Mouse (Mus musculus) lung, embryonic 15.5 days (tissue): ENCODE measurements around the gene Olfr1218. TPM values are rescaled to one million over a fixed set of nuclear protein-coding genes. Genes with fewer than 3 reads are reported as not detected.
"Not testable (repeated sequence)": the region's sequence is repeated elsewhere in the genome, so short reads cannot be mapped to it uniquely, and the experiment has no call there.

Source experiments
- ATAC-seq: fragments of 200-750 bp; cut with Nextera tagmentation; 2 replicates; pipeline ENCODE4 v1.8.0; 2017; ENCODE audit warnings: moderate number of reproducible peaks, borderline replicate concordance; ENCODE audit not compliant: low FRiP score, low TSS enrichment; ENCODE audit errors: extremely low read depth
- H3K27ac ChIP-seq: fragments of 300-500 bp; sonication (generic); 2 replicates; pipeline ENCODE4 v1.5.1; 2015; ENCODE audit warnings: moderate library complexity, mild to moderate bottlenecking, inconsistent platforms
- H3K27me3 ChIP-seq: fragments of 300-500 bp; sonication (generic); 2 replicates; pipeline ENCODE4 v1.6.1; 2015; ENCODE audit warnings: inconsistent platforms
- H3K36me3 ChIP-seq: fragments of 300-500 bp; sonication (generic); 2 replicates; pipeline ENCODE4 v1.6.1; 2015; ENCODE audit warnings: inconsistent platforms
- H3K4me1 ChIP-seq: fragments of 300-500 bp; sonication (generic); 2 replicates; pipeline ENCODE4 v1.6.1; 2015; ENCODE audit warnings: inconsistent platforms
- H3K4me2 ChIP-seq: fragments of 300-500 bp; sonication (generic); 2 replicates; pipeline ENCODE4 v1.6.1; 2015; ENCODE audit warnings: inconsistent platforms, mild to moderate bottlenecking, moderate library complexity
- H3K4me3 ChIP-seq: fragments of 300-500 bp; sonication (generic); 2 replicates; pipeline ENCODE4 v1.5.1; 2015; ENCODE audit warnings: mild to moderate bottlenecking, inconsistent platforms
- H3K9ac ChIP-seq: fragments of 300-500 bp; sonication (generic); 2 replicates; pipeline ENCODE4 v1.6.1; 2015; ENCODE audit warnings: inconsistent platforms
- H3K9me3 ChIP-seq: fragments of 300-500 bp; sonication (generic); 2 replicates; pipeline ENCODE4 v1.6.1; 2016; ENCODE audit warnings: inconsistent platforms
- WGBS: fragments of 180-500 bp; shearing (Covaris S2); methylation state at CpG from one replicate; pipeline ENCODE4 v1.1.7; 2015; 5-methylcytosine and 5-hydroxymethylcytosine counted together
- polyA plus RNA-seq: library from polyadenylated mRNA; unstranded; fragments of >200 nt; fragmentation: Nextera tagmentation; extraction: Ambion mirVana; gene quantifications from 2 replicates; pipeline ENCODE4 v1.2.1, GENCODE M21; 2015

Olfr1218 gene
- polyA plus RNA-seq = not detected in 2 replicates

DNA sequence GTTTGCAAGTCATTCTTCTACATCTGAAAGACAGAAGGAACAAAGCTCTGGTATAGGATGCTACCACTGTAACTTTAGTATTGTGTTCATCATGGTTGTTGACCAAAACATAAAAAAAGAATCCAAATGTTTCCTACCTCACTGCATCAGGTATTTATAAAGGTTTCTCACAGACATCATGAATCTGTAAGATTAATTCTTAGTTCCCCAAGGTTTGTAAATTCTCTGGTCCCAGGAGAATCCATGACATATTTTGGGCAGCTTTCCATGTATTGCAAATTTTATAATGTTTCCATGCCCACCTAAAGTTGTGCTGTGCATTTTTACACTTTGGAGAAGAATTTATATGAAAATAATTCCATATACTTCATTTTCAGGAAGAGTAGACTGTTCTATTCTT is at the start of gene Olfr1218:
Gene Olfr1218, minus strand, starts transcription at position 101 of the 400 bp plus-strand sequence.
- H3K27me3 ChIP-seq = no peaks in the 10 kb centered on the region
- H3K4me1 ChIP-seq = no peaks in the 10 kb centered on the region
- H3K36me3 ChIP-seq = no peaks in the 10 kb centered on the region
- no peaks in the 10 kb centered on the region for H3K9me3 ChIP-seq
- ATAC-seq = no peak
- H3K9ac ChIP-seq = no peak within 1 kb of the TSS
- no peak within 1 kb of the TSS for H3K4me2 ChIP-seq
- no peak within 1 kb of the TSS for H3K4me3 ChIP-seq
- no peak within 1 kb of the TSS for H3K27ac ChIP-seq

GRCm38 (mm10) chr2:89106735-89107134 is 45.7 kb upstream of the Olfr1218 start, which contains the start of gene Olfr1220:
Gene Olfr1220, minus strand, starts transcription at chr2:89106835.
- Histone ChIP-seq H3K36me3 (no peaks in the 10 kb centered on the region), H3K27me3 (no peaks in the 10 kb centered on the region), H3K4me1 (no peaks in the 10 kb centered on the region), H3K4me2 (no peak within 1 kb of the TSS), H3K9me3 (no peaks in the 10 kb centered on the region), H3K27ac (no peak within 1 kb of the TSS), H3K9ac (no peak within 1 kb of the TSS), H3K4me3 (no peak within 1 kb of the TSS)
- 63% methylated on average over 3 of the region's 3 CpGs for WGBS
- ATAC-seq = no peak

GRCm38 (mm10) chr2:89105651-89106050 is 44.7 kb upstream of the Olfr1218 start:
- ATAC-seq = no peak
- Histone ChIP-seq H3K9me3 (no peaks in the 10 kb centered on the region), H3K4me2 (no peak overlapping the region), H3K27ac (no peak overlapping the region), H3K4me1 (no peaks in the 10 kb centered on the region), H3K4me3 (no peak overlapping the region), H3K9ac (no peak overlapping the region), H3K27me3 (no peaks in the 10 kb centered on the region), H3K36me3 (no peaks in the 10 kb centered on the region)

DNA sequence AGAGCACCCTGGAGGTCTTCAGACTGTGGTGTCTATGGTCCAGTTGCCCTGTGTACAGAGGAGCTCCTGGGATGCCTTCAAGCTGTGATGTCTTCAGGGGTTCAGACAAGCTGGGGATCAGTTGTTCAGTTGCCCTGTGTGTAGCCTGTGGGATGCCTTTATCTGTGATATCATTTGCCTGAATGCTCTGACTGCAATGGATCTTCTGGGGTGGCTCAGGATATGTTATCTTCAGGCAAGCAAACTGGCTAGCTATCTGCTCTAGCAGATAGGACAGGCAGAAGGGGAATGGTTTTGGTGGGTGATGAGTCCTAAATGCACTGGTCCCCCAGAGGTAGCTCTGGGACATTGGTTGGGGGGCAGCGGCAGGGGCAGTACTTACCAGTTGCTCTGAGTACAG is 32.9 kb upstream of the Olfr1218 start:
- Histone ChIP-seq H3K9ac (no peak overlapping the region), H3K4me1 (no peaks in the 10 kb centered on the region), H3K36me3 (no peaks in the 10 kb centered on the region), H3K27ac (no peak overlapping the region), H3K4me3 (no peak overlapping the region), H3K9me3 (no peaks in the 10 kb centered on the region), H3K4me2 (no peak overlapping the region), H3K27me3 (no peaks in the 10 kb centered on the region)
- no peak for ATAC-seq
- 84% methylated on average over 1 of the region's 1 CpGs for whole genome bisulfite sequencing

DNA sequence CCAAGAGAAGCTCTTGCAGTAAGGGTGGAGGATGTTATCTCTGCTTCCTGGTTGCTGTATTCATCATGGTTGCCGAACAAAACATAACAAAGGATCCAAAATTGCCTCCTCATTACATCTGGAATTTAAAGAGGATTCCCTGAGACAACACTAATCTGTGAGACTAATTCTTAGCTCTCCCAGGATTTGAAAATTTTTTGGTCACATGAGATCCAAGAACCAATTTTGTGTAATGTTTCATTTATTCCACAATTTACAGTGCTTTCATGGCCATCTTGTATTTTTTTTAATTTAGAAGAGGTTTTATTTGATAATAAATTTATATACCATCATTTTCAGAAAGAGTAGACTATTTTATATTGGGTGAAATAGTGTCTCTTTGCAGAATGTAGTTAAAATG is 22.4 kb upstream of the Olfr1218 start, which contains the start of gene Olfr1219:
Gene Olfr1219, minus strand, starts transcription at position 101 of the 400 bp plus-strand sequence.
- no peak within 1 kb of the TSS for H3K9ac ChIP-seq
- H3K4me2 ChIP-seq = no peak within 1 kb of the TSS
- H3K4me3 ChIP-seq = no peak within 1 kb of the TSS
- H3K36me3 ChIP-seq = no peaks in the 10 kb centered on the region
- WGBS = 54% methylated on average over 1 of the region's 1 CpGs
- no peaks in the 10 kb centered on the region for H3K27me3 ChIP-seq
- H3K4me1 ChIP-seq = no peaks in the 10 kb centered on the region
- no peak for ATAC-seq
- H3K9me3 ChIP-seq = no peaks in the 10 kb centered on the region
- H3K27ac ChIP-seq = no peak within 1 kb of the TSS

GRCm38 (mm10) chr2:89081487-89081886 is 20.5 kb upstream of the Olfr1218 start:
- H3K9ac ChIP-seq = no peak overlapping the region
- H3K36me3 ChIP-seq = no peaks in the 10 kb centered on the region
- H3K9me3 ChIP-seq = no peaks in the 10 kb centered on the region
- ATAC-seq = no peak
- H3K4me2 ChIP-seq = no peak overlapping the region
- H3K27me3 ChIP-seq = no peaks in the 10 kb centered on the region
- no peak overlapping the region for H3K27ac ChIP-seq
- no peaks in the 10 kb centered on the region for H3K4me1 ChIP-seq
- no peak overlapping the region for H3K4me3 ChIP-seq

DNA sequence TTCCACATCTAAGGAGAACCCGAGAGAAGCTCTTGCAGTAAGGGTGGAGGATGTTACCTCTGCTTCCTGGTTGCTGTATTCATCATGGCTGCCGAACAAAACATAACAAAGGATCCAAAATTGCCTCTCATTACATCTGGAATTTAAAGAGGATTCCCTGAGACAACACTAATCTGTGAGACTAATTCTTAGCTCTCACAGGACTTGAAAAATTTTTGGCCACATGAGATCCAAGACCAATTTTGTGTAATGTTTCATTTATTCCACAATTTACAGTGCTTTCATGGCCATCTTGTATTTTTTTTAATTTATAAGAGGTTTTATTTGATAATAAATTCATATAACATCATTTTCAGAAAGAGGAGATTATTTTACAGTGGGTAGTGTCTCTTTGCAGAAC is 29.0 kb downstream of the Olfr1218 start, which contains the start of gene Olfr1217:
Gene Olfr1217, minus strand, starts transcription at position 101 of the 400 bp plus-strand sequence.
- Histone ChIP-seq H3K4me1 (no peaks in the 10 kb centered on the region), H3K4me3 (no peak within 1 kb of the TSS), H3K27ac (no peak within 1 kb of the TSS), H3K36me3 (no peaks in the 10 kb centered on the region), H3K9ac (no peak within 1 kb of the TSS), H3K4me2 (no peak within 1 kb of the TSS), H3K9me3 (no peaks in the 10 kb centered on the region), H3K27me3 (no peaks in the 10 kb centered on the region)
- WGBS = 58% methylated on average over 2 of the region's 2 CpGs
- ATAC-seq = no peak

DNA sequence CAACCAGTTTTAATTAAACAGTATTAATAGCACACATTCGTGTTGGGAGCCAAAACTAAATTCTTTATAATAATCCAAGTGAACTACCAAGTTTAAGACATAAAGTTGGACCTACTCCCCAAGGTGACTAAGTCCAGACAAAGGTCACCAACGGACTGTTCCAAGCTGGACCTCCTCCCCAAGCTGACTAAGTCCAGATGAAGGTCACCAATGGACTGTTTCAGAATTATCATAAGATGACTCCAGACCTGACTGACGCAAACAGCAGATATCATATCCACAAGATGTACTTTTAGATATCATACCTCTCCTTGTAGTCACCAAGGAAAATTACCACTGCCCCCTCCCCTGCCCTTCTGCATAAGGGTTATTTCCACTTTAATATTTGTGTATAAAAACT is 39.6 kb downstream of the Olfr1218 start:
- ATAC-seq = not testable (repeated sequence)

DNA sequence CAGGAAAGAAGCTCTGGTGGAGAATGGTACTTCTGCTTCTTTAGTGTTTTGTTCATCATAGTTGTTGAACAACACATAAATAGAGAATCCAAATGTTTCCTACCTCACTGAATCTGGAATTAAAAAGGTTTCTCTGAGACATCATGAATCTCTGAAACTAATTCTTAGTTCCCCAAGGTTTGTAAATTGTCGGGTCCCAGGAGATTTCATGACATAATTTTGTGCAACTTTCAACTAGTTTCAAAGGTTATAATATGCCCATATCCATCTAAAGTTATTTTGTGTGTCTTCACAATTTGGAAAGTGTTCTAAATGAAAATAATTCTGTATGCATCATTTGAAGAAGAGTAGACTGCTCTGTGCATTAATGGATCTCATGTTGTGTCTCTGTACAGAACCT is 42.7 kb downstream of the Olfr1218 start, which contains the start of gene Olfr1216:
Gene Olfr1216, minus strand, starts transcription at position 101 of the 400 bp plus-strand sequence.
- WGBS = 75% methylated on average over 1 of the region's 1 CpGs
- H3K4me1 ChIP-seq = no peaks in the 10 kb centered on the region
- H3K4me2 ChIP-seq = no peak within 1 kb of the TSS
- H3K4me3 ChIP-seq = no peak within 1 kb of the TSS
- no peak within 1 kb of the TSS for H3K27ac ChIP-seq
- no peaks in the 10 kb centered on the region for H3K9me3 ChIP-seq
- H3K9ac ChIP-seq = no peak within 1 kb of the TSS
- ATAC-seq = no peak
- no peaks in the 10 kb centered on the region for H3K36me3 ChIP-seq
- H3K27me3 ChIP-seq = no peaks in the 10 kb centered on the region

More for the DNA sequence above, 39.6 kb downstream of the Olfr1218 start:
- H3K36me3 ChIP-seq, H3K27me3 ChIP-seq, H3K4me2 ChIP-seq, H3K4me3 ChIP-seq, H3K9me3 ChIP-seq, H3K9ac ChIP-seq, H3K27ac ChIP-seq, H3K4me1 ChIP-seq: not testable (repeated sequence)
- 65% methylated on average over 3 of the region's 3 CpGs for WGBS

GRCm38 (mm10) chr2:89006873-89007272 is 54.1 kb downstream of the Olfr1218 start, which contains the start of gene Olfr1215:
Gene Olfr1215, minus strand, starts transcription at chr2:89006973.
- ATAC-seq = no peak
- no peaks in the 10 kb centered on the region for H3K36me3 ChIP-seq
- H3K27ac ChIP-seq = no peak within 1 kb of the TSS
- no peaks in the 10 kb centered on the region for H3K9me3 ChIP-seq
- H3K9ac ChIP-seq = no peak within 1 kb of the TSS
- 57% methylated on average over 2 of the region's 2 CpGs for WGBS
- no peaks in the 10 kb centered on the region for H3K4me1 ChIP-seq
- no peak within 1 kb of the TSS for H3K4me3 ChIP-seq
- H3K27me3 ChIP-seq = no peaks in the 10 kb centered on the region
- H3K4me2 ChIP-seq = no peak within 1 kb of the TSS

Other genes with a start within 250 kb of the Olfr1218 start
- not detected in 2 replicates for gene Olfr1202, start 246.7 kb downstream of the Olfr1218 start, polyA plus RNA-seq
- not detected in 2 replicates for gene Olfr1205, start 231.4 kb downstream of the Olfr1218 start, polyA plus RNA-seq
- gene Olfr1204, start 211.9 kb downstream of the Olfr1218 start, polyA plus RNA-seq = not detected in 2 replicates
- gene Olfr1206, start 198.0 kb downstream of the Olfr1218 start, polyA plus RNA-seq = not detected in 2 replicates
- gene Olfr1208, start 158.9 kb downstream of the Olfr1218 start, polyA plus RNA-seq = not detected in 2 replicates
- gene Olfr1209, start 146.0 kb downstream of the Olfr1218 start, polyA plus RNA-seq = not detected in 2 replicates
- gene Olfr1211, start 123.1 kb downstream of the Olfr1218 start, polyA plus RNA-seq = not detected in 2 replicates
- gene Olfr1212, start 107.2 kb downstream of the Olfr1218 start, polyA plus RNA-seq = not detected in 2 replicates
- not detected in 2 replicates for gene Gm13762, start 80.9 kb downstream of the Olfr1218 start, polyA plus RNA-seq
- gene Olfr1214, start 68.5 kb downstream of the Olfr1218 start, polyA plus RNA-seq = not detected in 2 replicates
- not detected in 2 replicates for gene Olfr1215, start 54.2 kb downstream of the Olfr1218 start, polyA plus RNA-seq
- gene Olfr1216, start 42.8 kb downstream of the Olfr1218 start, polyA plus RNA-seq = not detected in 2 replicates
- not detected in 2 replicates for gene Olfr1217, start 29.1 kb downstream of the Olfr1218 start, polyA plus RNA-seq
- not detected in 2 replicates for gene Olfr1219, start 22.3 kb upstream of the Olfr1218 start, polyA plus RNA-seq
- not detected in 2 replicates for gene Olfr1220, start 45.6 kb upstream of the Olfr1218 start, polyA plus RNA-seq
- gene Olfr1221, start 56.1 kb upstream of the Olfr1218 start, polyA plus RNA-seq = not detected in 2 replicates
- not detected in 2 replicates for gene Olfr1222, start 71.9 kb upstream of the Olfr1218 start, polyA plus RNA-seq
- not detected in 2 replicates for gene Olfr1223, start 90.4 kb upstream of the Olfr1218 start, polyA plus RNA-seq
- gene Olfr1224-ps1, start 102.9 kb upstream of the Olfr1218 start, polyA plus RNA-seq = not detected in 2 replicates
- gene Olfr1225, start 113.5 kb upstream of the Olfr1218 start, polyA plus RNA-seq = not detected in 2 replicates
- not detected in 2 replicates for gene Olfr1226, start 138.9 kb upstream of the Olfr1218 start, polyA plus RNA-seq
- gene Olfr1228, start 192.9 kb upstream of the Olfr1218 start, polyA plus RNA-seq = not detected in 2 replicates
- gene Olfr1229, start 226.8 kb upstream of the Olfr1218 start, polyA plus RNA-seq = not detected in 2 replicates
- not detected in 2 replicates for gene Olfr1230, start 236.1 kb upstream of the Olfr1218 start, polyA plus RNA-seq
- gene Olfr1231, start 245.9 kb upstream of the Olfr1218 start, polyA plus RNA-seq = not detected in 2 replicates